Mouse (Mus musculus) heart, embryonic 14.5 days (tissue): ENCODE data around the gene Insl3. TPM values are rescaled to one million over a fixed set of nuclear protein-coding genes. Genes with fewer than 3 reads are reported as not detected.
A peak's percentile ranks its signal among the peaks of the same experiment; 100 is the strongest.

Experiments used
- ATAC-seq: fragments of 200-750 bp; cut with Nextera tagmentation; 2 replicates; pipeline ENCODE4 v1.8.0; 2017; ENCODE audit warnings: low read depth, moderate TSS enrichment; ENCODE audit not compliant: insufficient number of reproducible peaks, insufficient read depth, low FRiP score
- H3K27ac ChIP-seq, 2 experiments: fragments of 200-500 bp in 1 of 2; fragments of 300-500 bp in 1 of 2; sonication (generic) in 1 of 2; replicated peaks in 1 of 2; 2 replicates each; pipeline ENCODE4 v1.5.1; 2012 to 2014; ENCODE audit warnings: low read depth in 2 of 2, low read length in 2 of 2, control low read depth in 1 of 2, mild to moderate bottlenecking in 1 of 2, mixed read lengths in 1 of 2; ENCODE audit not compliant: control insufficient read depth in 1 of 2, insufficient read depth in 1 of 2
- H3K27me3 ChIP-seq: fragments of 300-500 bp; sonication (generic); 2 replicates; pipeline ENCODE4 v1.6.1; 2014; ENCODE audit warnings: mild to moderate bottlenecking, low read length, control low read depth; ENCODE audit not compliant: control insufficient read depth, insufficient read depth
- H3K36me3 ChIP-seq: fragments of 300-500 bp; sonication (generic); 2 replicates; pipeline ENCODE4 v1.6.1; 2014; ENCODE audit warnings: mild to moderate bottlenecking, control low read depth, low read length, mixed read lengths; ENCODE audit not compliant: control insufficient read depth, insufficient read depth
- H3K4me1 ChIP-seq, 2 experiments: fragments of 200-500 bp in 1 of 2; fragments of 300-500 bp in 1 of 2; sonication (generic) in 1 of 2; 2 replicates each; pipeline ENCODE4 v1.6.1; 2012 to 2014; ENCODE audit warnings: low read length in 2 of 2, control low read depth in 1 of 2, mixed read lengths in 1 of 2; ENCODE audit not compliant: control insufficient read depth in 2 of 2, insufficient read depth in 2 of 2
- H3K4me2 ChIP-seq: fragments of 300-500 bp; sonication (generic); 2 replicates; pipeline ENCODE4 v1.6.1; 2014; ENCODE audit warnings: mild to moderate bottlenecking, low read length
- H3K4me3 ChIP-seq, 2 experiments: fragments of 200-500 bp in 1 of 2; fragments of 300-500 bp in 1 of 2; sonication (generic) in 1 of 2; 2 replicates each; pipeline ENCODE4 v1.5.1; 2012 to 2014; ENCODE audit warnings: low read length in 2 of 2, mild to moderate bottlenecking in 2 of 2, control low read depth in 1 of 2, low read depth in 1 of 2, moderate library complexity in 1 of 2; ENCODE audit not compliant: control insufficient read depth in 1 of 2, insufficient read depth in 1 of 2
- H3K9ac ChIP-seq: fragments of 300-500 bp; sonication (generic); 2 replicates; pipeline ENCODE4 v1.6.1; 2014; ENCODE audit warnings: mild to moderate bottlenecking, low read length
- H3K9me3 ChIP-seq: fragments of 300-500 bp; sonication (generic); 2 replicates; pipeline ENCODE4 v1.6.1; 2016; ENCODE audit warnings: low read length, control low read depth; ENCODE audit not compliant: control insufficient read depth
- WGBS: fragments of 180-500 bp; shearing (Covaris S2); extraction: QIAGEN DNeasy Blood & Tissue Kit; methylation state at CpG from one replicate; pipeline ENCODE4 v1.1.7; 2014; 5-methylcytosine and 5-hydroxymethylcytosine counted together
- polyA plus RNA-seq: library from polyadenylated mRNA; unstranded; fragments of >200 nt; fragmentation: Nextera tagmentation; extraction: Ambion mirVana; gene quantifications from 2 replicates; pipeline ENCODE4 v1.2.1, GENCODE M21; 2014

Gene Insl3
- polyA plus RNA-seq, 1 experiment from 2014 or later = 2.4 TPM

- Histone ChIP-seq H3K4me2 (no peak overlapping the region), H3K4me3 (no peak overlapping the region), H3K27ac (no peak overlapping the region), H3K9me3 (no peaks in the 10 kb centered on the region), H3K27me3 (peaks cover 95% of the 10 kb centered on the region), H3K4me1 (peaks cover 20 to 27% of the 10 kb centered on the region in 2 experiments), H3K9ac (no peak overlapping the region), H3K36me3 (no peaks in the 10 kb centered on the region)
- no peak for ATAC-seq
- 77% methylated on average over 12 of the region's 12 CpGs for WGBS
Measured at GRCm38 (mm10) chr8:71682832-71683231, 6.2 kb upstream of the Insl3 start.

GRCm38 (mm10) chr8:71684701-71685100 lies 4.3 kb upstream of the Insl3 start:
- Histone ChIP-seq H3K9me3 (no peaks in the 10 kb centered on the region), H3K4me3 (no peak overlapping the region), H3K27me3 (peaks cover 99% of the 10 kb centered on the region), H3K9ac (no peak overlapping the region), H3K36me3 (no peaks in the 10 kb centered on the region), H3K27ac (no peak overlapping the region), H3K4me2 (no peak overlapping the region), H3K4me1 (peaks cover 15 to 19% of the 10 kb centered on the region in 2 experiments)
- no peak for ATAC-seq
- 35% methylated on average over 10 of the region's 10 CpGs for WGBS

- no peak overlapping the region for H3K27ac ChIP-seq
- no peaks in the 10 kb centered on the region for H3K36me3 ChIP-seq
- H3K4me2 ChIP-seq = peak overlapping the region; percentile 60
- WGBS = 10% methylated on average over 29 of the region's 29 CpGs
- peaks cover 12 to 16% of the 10 kb centered on the region in 2 experiments for H3K4me1 ChIP-seq
- peak overlapping the region; percentile 16 to 27 for H3K4me3 ChIP-seq
- no peak overlapping the region for H3K9ac ChIP-seq
- ATAC-seq = no peak
- peaks cover 100% of the 10 kb centered on the region for H3K27me3 ChIP-seq
- no peaks in the 10 kb centered on the region for H3K9me3 ChIP-seq
Measured at GRCm38 (mm10) chr8:71685573-71685972, 3.4 kb upstream of the Insl3 start.

- H3K4me1 ChIP-seq = peaks cover 12 to 16% of the 10 kb centered on the region in 2 experiments
- H3K9me3 ChIP-seq = no peaks in the 10 kb centered on the region
- peak overlapping the region; percentile 60 for H3K4me2 ChIP-seq
- H3K36me3 ChIP-seq = no peaks in the 10 kb centered on the region
- H3K4me3 ChIP-seq = peak overlapping the region; percentile 16 to 27
- no peak overlapping the region for H3K27ac ChIP-seq
- H3K9ac ChIP-seq = no peak overlapping the region
- WGBS = 5% methylated on average over 23 of the region's 23 CpGs
- peaks cover 100% of the 10 kb centered on the region for H3K27me3 ChIP-seq
- peak; percentile 34 for ATAC-seq
Measured at GRCm38 (mm10) chr8:71686143-71686734, 2.8 kb upstream of the Insl3 start.

- Histone ChIP-seq H3K4me1 (peaks cover 12 to 13% of the 10 kb centered on the region in 2 experiments), H3K27ac (no peak overlapping the region), H3K4me2 (no peak overlapping the region), H3K9me3 (no peaks in the 10 kb centered on the region), H3K27me3 (peaks cover 100% of the 10 kb centered on the region), H3K4me3 (no peak overlapping the region), H3K9ac (no peak overlapping the region), H3K36me3 (no peaks in the 10 kb centered on the region)
- 9% methylated on average over 8 of the region's 8 CpGs for WGBS
- no peak for ATAC-seq
Measured at GRCm38 (mm10) chr8:71687616-71688015, 1.4 kb upstream of the Insl3 start.

- ATAC-seq = no peak
- Histone ChIP-seq H3K9ac (no peak overlapping the region), H3K4me2 (no peak overlapping the region), H3K27me3 (peaks cover 81% of the 10 kb centered on the region), H3K9me3 (no peaks in the 10 kb centered on the region), H3K36me3 (no peaks in the 10 kb centered on the region), H3K4me1 (peaks cover 0 to 5% of the 10 kb centered on the region in 2 experiments; a peak in 2 of 4 replicates), H3K27ac (no peak overlapping the region), H3K4me3 (no peak overlapping the region; a peak in 1 of 4 replicates)
- 10% methylated on average over 30 of the region's 30 CpGs for WGBS
Measured at GRCm38 (mm10) chr8:71692509-71692908, 3.5 kb downstream of the Insl3 start.

GRCm38 (mm10) chr8:71693166-71694041 lies 4.4 kb downstream of the Insl3 start:
- no peak overlapping the region for H3K9ac ChIP-seq
- H3K4me3 ChIP-seq = peak overlapping the region in 1 of 2 experiments; percentile 7; a peak in 1 of 4 replicates
- WGBS = 14% methylated on average over 68 of the region's 68 CpGs
- peak overlapping the region; percentile 35 for H3K4me2 ChIP-seq
- peaks cover 74% of the 10 kb centered on the region for H3K27me3 ChIP-seq
- ATAC-seq = no peak
- no peaks in the 10 kb centered on the region for H3K36me3 ChIP-seq
- peaks cover 0 to 5% of the 10 kb centered on the region in 2 experiments; a peak in 2 of 4 replicates for H3K4me1 ChIP-seq
- no peaks in the 10 kb centered on the region for H3K9me3 ChIP-seq
- H3K27ac ChIP-seq = no peak overlapping the region
